Mouse (Mus musculus): ENCODE data around the gene Il1rl1.

- TF ChIP-seq POLR2A (IDR thresholded peaks at IDR 0.05; ENCODE audit: low read depth, low read length) (no peak), CTCF (IDR thresholded peaks at IDR 0.05; ENCODE audit: extremely low read depth, insufficient read length, insufficient replicate concordance, low read depth, low read length) (peak; percentile 19; the same call in 1 of the 2 replicates)
These were observed 49.3 kb upstream of the Il1rl1 start for GRCm38 (mm10) chr1:40380111-40380510.
